Mouse (Mus musculus) megakaryocyte, embryonic 14.5 days (primary cell): ENCODE measurements around the gene Tnip3.

Source experiments
- FLI1 ChIP-seq: IDR thresholded peaks from 2 replicates; pipeline ENCODE4 v1.6.1; 2012; ENCODE audit warnings: low read length, inconsistent platforms, mixed read lengths
- GATA1 ChIP-seq: IDR thresholded peaks from 3 replicates; pipeline ENCODE4 v1.6.1; 2012; ENCODE audit warnings: mixed read lengths, low read length, inconsistent platforms, borderline replicate concordance

- no peak for TF ChIP-seq GATA1
- TF ChIP-seq FLI1: no peak
These were observed 4.3 kb upstream of the Tnip3 start for GRCm38 (mm10) chr6:65520821-65521220.
